Comparison of ENCODE assay signal across 9 mouse cellular contexts in the genomic region with DNA sequence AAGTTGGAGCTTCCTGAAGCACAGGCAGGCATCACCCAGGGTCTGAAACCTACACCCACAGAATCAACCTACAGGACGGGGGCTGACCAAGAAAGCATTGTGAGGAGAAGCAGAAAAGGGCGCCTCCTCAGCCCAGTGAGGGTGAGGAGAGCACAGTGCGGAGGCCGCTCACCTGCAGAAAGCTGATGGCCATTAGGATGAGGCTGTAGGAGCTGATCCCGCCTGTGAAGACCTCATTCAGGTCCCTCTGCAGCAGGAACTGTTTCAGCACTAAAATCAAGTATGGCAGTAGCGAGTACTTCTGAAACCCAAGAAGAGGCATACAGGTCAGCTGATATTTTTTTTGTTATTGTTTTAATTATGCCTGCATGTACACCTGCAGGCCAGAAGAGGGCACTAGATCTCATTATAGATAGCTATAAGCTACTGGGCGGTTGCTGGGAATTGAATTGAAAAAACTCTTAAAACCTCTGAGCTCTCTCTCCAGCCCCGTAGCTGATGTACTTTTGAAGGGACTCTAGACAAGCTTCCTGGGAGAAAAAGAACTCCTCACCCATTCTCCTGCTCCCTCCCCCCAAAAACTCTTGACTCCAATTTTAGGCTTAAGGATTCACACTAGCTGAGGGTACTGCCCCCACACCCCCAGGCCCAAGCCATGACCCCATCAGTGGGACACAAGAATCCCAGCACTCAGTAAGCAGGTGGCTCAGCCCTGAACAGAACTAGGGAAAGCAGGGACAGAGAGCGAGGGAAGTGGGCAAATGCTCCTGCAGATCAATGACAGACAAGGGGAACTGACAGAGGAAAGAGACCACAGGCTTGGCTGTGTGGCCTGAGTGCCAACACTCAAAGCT. TPM values are rescaled to one million over a fixed set of nuclear protein-coding genes. Genes with fewer than 3 reads are reported as not detected.
DNase-seq lines count a peak whose midpoint lies in the region; ATAC-seq and TF ChIP-seq lines count a peak whose summit lies in the region.
"Had no signal": no experiment of that assay in that cellular context is flagged by ENCODE, and none has a peak within 500 bp of the region (broad histone marks: within the 10 kb centered on the region; RNA-seq: fewer than 3 reads in every experiment).

No protein-coding gene starts in this region.

- no peak overlapping the region for H3K4me3 ChIP-seq in gastrocnemius, adult 2 months
- no peak overlapping the region for H3K4me3 ChIP-seq in intestine, embryonic 15.5 days (replicated peaks)
- H3K4me3 ChIP-seq in neural tube, embryonic 14.5 days (ENCODE audit: low read depth, low read length): no peak overlapping the region
- H3K4me3 ChIP-seq: liver, embryonic 15.5 days had no signal

- DNase-seq in gastrocnemius, adult 2 months: peak; percentile 11
- no peak for DNase-seq in gastrocnemius, postnatal 4 days (ENCODE audit: low spot score in 2 of 2)
- DNase-seq in B cell, adult 2 months: peak; percentile 40 to 50
- DNase-seq in brain, embryonic 14.5 days (ENCODE audit: low read depth): peak; percentile 72
- DNase-seq in layer of hippocampus, postnatal 14 days (ENCODE audit: low spot score in 2 of 2): no peak
- no peak for DNase-seq in thymus, adult 18-20 months

- H3K27ac ChIP-seq in gastrocnemius, adult 2 months: no peak overlapping the region
- no peak overlapping the region for H3K27ac ChIP-seq in intestine, embryonic 15.5 days
- H3K27ac ChIP-seq in neural tube, embryonic 14.5 days (ENCODE audit: low read depth, low read length): no peak overlapping the region
- H3K27ac ChIP-seq: liver, embryonic 15.5 days had no signal

- ATAC-seq in intestine, embryonic 15.5 days: peak; percentile 62
- peak; percentile 72 for ATAC-seq in neural tube, embryonic 14.5 days (ENCODE audit: low read depth)

- no peaks in the 10 kb centered on the region for H3K4me1 ChIP-seq in intestine, embryonic 15.5 days (replicated peaks)
- no peaks in the 10 kb centered on the region for H3K4me1 ChIP-seq in neural tube, embryonic 14.5 days (ENCODE audit: control insufficient read depth, insufficient read depth, low read length)

- intact Hi-C loops in gastrocnemius, adult 2 months (cut with DNase I): loop anchor here (1.0 to 2.0 kb wide), 2 partner anchors 41 to 145 kb away; no protein-coding TSS in a partner anchor

- no peak overlapping the region for H3K4me2 ChIP-seq in intestine, embryonic 15.5 days (replicated peaks)
- no peak overlapping the region for H3K4me2 ChIP-seq in neural tube, embryonic 14.5 days (ENCODE audit: low read depth, low read length)
- H3K4me2 ChIP-seq: liver, embryonic 15.5 days had no signal

- WGBS in intestine, embryonic 15.5 days: 62% methylated on average over 9 of the region's 9 CpGs
- 68% methylated on average over 9 of the region's 9 CpGs for WGBS in neural tube, embryonic 14.5 days

- H3K9me3 ChIP-seq in intestine, embryonic 15.5 days: no peaks in the 10 kb centered on the region
- no peaks in the 10 kb centered on the region for H3K9me3 ChIP-seq in neural tube, embryonic 14.5 days (ENCODE audit: control insufficient read depth, low read length)
- H3K9me3 ChIP-seq: liver, embryonic 15.5 days had no signal

- peak; percentile 87 for TF ChIP-seq CTCF in gastrocnemius, adult 2 months (IDR thresholded peaks at IDR 0.05)
- peak; percentile 44; the same call in 1 of the 2 replicates for TF ChIP-seq CTCF in brain, embryonic 14.5 days (IDR thresholded peaks at IDR 0.05; ENCODE audit: borderline replicate concordance, extremely low read depth, insufficient read depth, insufficient read length)

- no peak overlapping the region for H3K9ac ChIP-seq in intestine, embryonic 15.5 days
- no peak overlapping the region for H3K9ac ChIP-seq in neural tube, embryonic 14.5 days (replicated peaks; ENCODE audit: low read depth, low read length)
- H3K9ac ChIP-seq: liver, embryonic 15.5 days had no signal

- H3K27me3 ChIP-seq in intestine, embryonic 15.5 days (replicated peaks): no peaks in the 10 kb centered on the region
- H3K27me3 ChIP-seq in neural tube, embryonic 14.5 days (ENCODE audit: control insufficient read depth, insufficient read depth, low read length): no peaks in the 10 kb centered on the region
- H3K27me3 ChIP-seq: liver, embryonic 15.5 days had no signal

- peaks cover 29% of the 10 kb centered on the region for H3K36me3 ChIP-seq in intestine, embryonic 15.5 days
- peaks cover 27% of the 10 kb centered on the region; the same call in 1 of the 2 replicates for H3K36me3 ChIP-seq in neural tube, embryonic 14.5 days (ENCODE audit: control insufficient read depth, insufficient read depth, low read length)

- no peak for TF ChIP-seq POLR2A in brain, embryonic 14.5 days (IDR thresholded peaks at IDR 0.05; ENCODE audit: borderline replicate concordance, extremely low read depth, insufficient read depth, insufficient read length, poor library complexity, severe bottlenecking)

RNA-seq across cellular contexts. Expression of a gene that starts 23.9 kb away (rescaled TPM):
- 10 to 100 TPM; 45.4 to 51.9 TPM for total RNA-seq in gastrocnemius, adult 2 months (2021)
- total RNA-seq in gastrocnemius, postnatal 4 days (2021): 10 to 100 TPM; 49.5 to 50.7 TPM
- polyA plus RNA-seq in brain, embryonic 14.5 days (2012; rRNA removed): 79.8 and 85.4 TPM in 2 replicates
- polyA plus RNA-seq in intestine, embryonic 15.5 days (2015; fragmentation: Nextera tagmentation; extraction: Ambion mirVana): 128 and 131 TPM in 2 replicates
- 73.5 and 85.4 TPM in 2 replicates for polyA plus RNA-seq in neural tube, embryonic 14.5 days (2014; fragmentation: Nextera tagmentation; extraction: Ambion mirVana)
- total RNA-seq in layer of hippocampus, postnatal 14 days (2021): 10 to 100 TPM; 72.2 to 75.5 TPM

RNA-seq across cellular contexts. Expression of a gene that starts 24.8 kb away (rescaled TPM):
- total RNA-seq in gastrocnemius, adult 2 months (2021): 1 to 10 TPM; 5.2 to 7.8 TPM
- 10 to 100 TPM; 19.0 to 21.9 TPM for total RNA-seq in gastrocnemius, postnatal 4 days (2021)
- polyA plus RNA-seq in brain, embryonic 14.5 days (2012; rRNA removed): 28.7 and 34.5 TPM in 2 replicates
- polyA plus RNA-seq in intestine, embryonic 15.5 days (2015; fragmentation: Nextera tagmentation; extraction: Ambion mirVana): 4.0 and 4.6 TPM in 2 replicates
- polyA plus RNA-seq in neural tube, embryonic 14.5 days (2014; fragmentation: Nextera tagmentation; extraction: Ambion mirVana): 10.4 and 11.9 TPM in 2 replicates
- total RNA-seq in layer of hippocampus, postnatal 14 days (2021): 10 to 100 TPM; 38.0 to 38.2 TPM

Comparison
In these comparisons a context has a peak if more than half of its experiments do, and no peak if none do; other contexts are left out.
1. DNase-seq: peak in gastrocnemius, adult 2 months (single experiment), B cell, adult 2 months (2 of 2) and brain, embryonic 14.5 days (single experiment); none in gastrocnemius, postnatal 4 days (0 of 2), layer of hippocampus, postnatal 14 days (0 of 2) and thymus, adult 18-20 months (0 of 2).